Mouse (Mus musculus): Measurements from ENCODE around the gene Unc13c. TPM values are rescaled to one million over a fixed set of nuclear protein-coding genes. Genes with fewer than 3 reads are reported as not detected.

Unc13c gene
- polyA plus RNA-seq, 1 experiment: not detected

- no peak overlapping the region for H3K4me3 ChIP-seq (replicated peaks; ENCODE audit: extremely low read depth, low read depth, low read length)
- 79% methylated on average over 6 of the region's 6 CpGs for WGBS
- H3K4me1 ChIP-seq (ENCODE audit: control insufficient read depth, insufficient read depth, low read length): no peaks in the 10 kb centered on the region
- DNase-seq: no peak
- TF ChIP-seq CTCF (IDR thresholded peaks at IDR 0.05; ENCODE audit: insufficient read depth, low read length): no peak
- no peak for TF ChIP-seq POLR2A (IDR thresholded peaks at IDR 0.05; ENCODE audit: borderline replicate concordance, extremely low read depth, low read depth, low read length)
These were observed 297.0 kb downstream of the Unc13c start for GRCm38 (mm10) chr9:73671656-73672212.

GRCm38 (mm10) chr9:73670040-73670439 lies 298.7 kb downstream of the Unc13c start:
- 36% methylated on average over 2 of the region's 2 CpGs for WGBS
- no peak overlapping the region for H3K4me3 ChIP-seq (replicated peaks; ENCODE audit: extremely low read depth, low read depth, low read length)

GRCm38 (mm10) chr9:73662839-73663238 lies 305.9 kb downstream of the Unc13c start:
- WGBS: 91% methylated on average over 7 of the region's 7 CpGs
- TF ChIP-seq POLR2A (IDR thresholded peaks at IDR 0.05; ENCODE audit: borderline replicate concordance, extremely low read depth, low read depth, low read length) (no peak), CTCF (IDR thresholded peaks at IDR 0.05; ENCODE audit: insufficient read depth, low read length) (no peak)
- DNase-seq: no peak
- H3K4me1 ChIP-seq (ENCODE audit: control insufficient read depth, insufficient read depth, low read length): no peaks in the 10 kb centered on the region
- H3K4me3 ChIP-seq (replicated peaks; ENCODE audit: extremely low read depth, low read depth, low read length): no peak overlapping the region

More at GRCm38 (mm10) chr9:73670040-73670439, 298.7 kb downstream of the Unc13c start:
- no peaks in the 10 kb centered on the region for H3K4me1 ChIP-seq (ENCODE audit: control insufficient read depth, insufficient read depth, low read length)
- no peak for TF ChIP-seq CTCF (IDR thresholded peaks at IDR 0.05; ENCODE audit: insufficient read depth, low read length)
- no peak for TF ChIP-seq POLR2A (IDR thresholded peaks at IDR 0.05; ENCODE audit: borderline replicate concordance, extremely low read depth, low read depth, low read length)
- DNase-seq: no peak

GRCm38 (mm10) chr9:73649088-73649487 lies 319.7 kb downstream of the Unc13c start:
- Histone ChIP-seq H3K4me1 (ENCODE audit: control insufficient read depth, insufficient read depth, low read length) (no peaks in the 10 kb centered on the region), H3K4me3 (replicated peaks; ENCODE audit: extremely low read depth, low read depth, low read length) (no peak overlapping the region)
- TF ChIP-seq CTCF (IDR thresholded peaks at IDR 0.05; ENCODE audit: insufficient read depth, low read length): no peak
- TF ChIP-seq POLR2A (IDR thresholded peaks at IDR 0.05; ENCODE audit: borderline replicate concordance, extremely low read depth, low read depth, low read length): no peak
- no peak for DNase-seq
- 90% methylated on average over 1 of the region's 1 CpGs for WGBS

GRCm38 (mm10) chr9:73638119-73638518 lies 330.6 kb downstream of the Unc13c start:
- TF ChIP-seq CTCF (IDR thresholded peaks at IDR 0.05; ENCODE audit: insufficient read depth, low read length) (no peak), POLR2A (IDR thresholded peaks at IDR 0.05; ENCODE audit: borderline replicate concordance, extremely low read depth, low read depth, low read length) (no peak)
- H3K4me1 ChIP-seq (ENCODE audit: control insufficient read depth, insufficient read depth, low read length): no peaks in the 10 kb centered on the region
- 85% methylated on average over 1 of the region's 1 CpGs for WGBS
- DNase-seq: no peak
- H3K4me3 ChIP-seq (replicated peaks; ENCODE audit: extremely low read depth, low read depth, low read length): no peak overlapping the region

GRCm38 (mm10) chr9:73625171-73625570 lies 343.6 kb downstream of the Unc13c start:
- Histone ChIP-seq H3K4me1 (ENCODE audit: control insufficient read depth, insufficient read depth, low read length) (no peaks in the 10 kb centered on the region), H3K4me3 (replicated peaks; ENCODE audit: extremely low read depth, low read depth, low read length) (no peak overlapping the region)
- no peak for TF ChIP-seq CTCF (IDR thresholded peaks at IDR 0.05; ENCODE audit: insufficient read depth, low read length)
- TF ChIP-seq POLR2A (IDR thresholded peaks at IDR 0.05; ENCODE audit: borderline replicate concordance, extremely low read depth, low read depth, low read length): no peak
- 74% methylated on average over 1 of the region's 1 CpGs for WGBS
- no peak for DNase-seq

- TF ChIP-seq CTCF (IDR thresholded peaks at IDR 0.05; ENCODE audit: insufficient read depth, low read length) (no peak), POLR2A (IDR thresholded peaks at IDR 0.05; ENCODE audit: borderline replicate concordance, extremely low read depth, low read depth, low read length) (no peak)
- 58% methylated on average over 4 of the region's 4 CpGs for WGBS
These were observed 355.9 kb downstream of the Unc13c start for GRCm38 (mm10) chr9:73612896-73613295.

GRCm38 (mm10) chr9:73603921-73604320 lies 364.8 kb downstream of the Unc13c start:
- WGBS: 68% methylated on average over 1 of the region's 1 CpGs

More at GRCm38 (mm10) chr9:73612896-73613295, 355.9 kb downstream of the Unc13c start:
- no peak for DNase-seq
- Histone ChIP-seq H3K4me1 (ENCODE audit: control insufficient read depth, insufficient read depth, low read length) (no peaks in the 10 kb centered on the region), H3K4me3 (replicated peaks; ENCODE audit: extremely low read depth, low read depth, low read length) (no peak overlapping the region)

GRCm38 (mm10) chr9:73565558-73565957 lies 403.2 kb downstream of the Unc13c start:
- Histone ChIP-seq H3K4me1 (ENCODE audit: control insufficient read depth, insufficient read depth, low read length) (no peaks in the 10 kb centered on the region), H3K4me3 (replicated peaks; ENCODE audit: extremely low read depth, low read depth, low read length) (no peak overlapping the region)
- 59% methylated on average over 4 of the region's 4 CpGs for WGBS
- no peak for TF ChIP-seq CTCF (IDR thresholded peaks at IDR 0.05; ENCODE audit: insufficient read depth, low read length)
- TF ChIP-seq POLR2A (IDR thresholded peaks at IDR 0.05; ENCODE audit: borderline replicate concordance, extremely low read depth, low read depth, low read length): no peak
- DNase-seq: no peak

More at GRCm38 (mm10) chr9:73603921-73604320, 364.8 kb downstream of the Unc13c start:
- TF ChIP-seq POLR2A (IDR thresholded peaks at IDR 0.05; ENCODE audit: borderline replicate concordance, extremely low read depth, low read depth, low read length) (no peak), CTCF (IDR thresholded peaks at IDR 0.05; ENCODE audit: insufficient read depth, low read length) (no peak)
- Histone ChIP-seq H3K4me3 (replicated peaks; ENCODE audit: extremely low read depth, low read depth, low read length) (no peak overlapping the region), H3K4me1 (ENCODE audit: control insufficient read depth, insufficient read depth, low read length) (no peaks in the 10 kb centered on the region)
- no peak for DNase-seq

GRCm38 (mm10) chr9:73560037-73560436 lies 408.7 kb downstream of the Unc13c start:
- no peak for DNase-seq
- 33% methylated on average over 5 of the region's 5 CpGs for WGBS
- no peaks in the 10 kb centered on the region for H3K4me1 ChIP-seq (ENCODE audit: control insufficient read depth, insufficient read depth, low read length)
- TF ChIP-seq CTCF (IDR thresholded peaks at IDR 0.05; ENCODE audit: insufficient read depth, low read length) (no peak), POLR2A (IDR thresholded peaks at IDR 0.05; ENCODE audit: borderline replicate concordance, extremely low read depth, low read depth, low read length) (no peak)
- no peak overlapping the region for H3K4me3 ChIP-seq (replicated peaks; ENCODE audit: extremely low read depth, low read depth, low read length)

All from lung, adult 2 months (tissue).